Mouse (Mus musculus) liver, embryonic 11.5 days (tissue): ENCODE data around the gene Hpf1. TPM values are rescaled to one million over a fixed set of nuclear protein-coding genes. Genes with fewer than 3 reads are reported as not detected.
A peak's percentile ranks its signal among the peaks of the same experiment; 100 is the strongest.

ENCODE experiments used
- ATAC-seq: fragments of 200-750 bp; cut with Nextera tagmentation; replicated peaks from 2 replicates; pipeline ENCODE4 v1.8.0; 2017; ENCODE audit warnings: moderate number of reproducible peaks, mild to moderate bottlenecking, moderate TSS enrichment, moderate library complexity; ENCODE audit not compliant: low FRiP score
- DNase-seq: peaks from one replicate; pipeline ENCODE4 v3.0.0-alpha.2; 2017; ENCODE audit warnings: low spot score
- H3K27ac ChIP-seq: fragments of 300-500 bp; sonication (generic); 2 replicates; pipeline ENCODE4 v1.5.1; 2014; ENCODE audit warnings: mild to moderate bottlenecking, low read depth, low read length, control low read depth
- H3K27me3 ChIP-seq: fragments of 300-500 bp; sonication (generic); replicated peaks from 2 replicates; pipeline ENCODE4 v1.6.1; 2014; ENCODE audit warnings: low read length, mixed read lengths; ENCODE audit not compliant: control insufficient read depth, insufficient read depth
- H3K36me3 ChIP-seq: fragments of 300-500 bp; sonication (generic); 2 replicates; pipeline ENCODE4 v1.6.1; 2014; ENCODE audit warnings: mild to moderate bottlenecking, low read length, moderate library complexity, mixed read lengths; ENCODE audit not compliant: control insufficient read depth, insufficient read depth
- H3K4me1 ChIP-seq: fragments of 300-500 bp; sonication (generic); replicated peaks from 2 replicates; pipeline ENCODE4 v1.6.1; 2014; ENCODE audit warnings: low read length, mixed read lengths; ENCODE audit not compliant: control insufficient read depth, insufficient read depth
- H3K4me2 ChIP-seq: fragments of 300-500 bp; sonication (generic); 2 replicates; pipeline ENCODE4 v1.6.1; 2014; ENCODE audit warnings: mild to moderate bottlenecking, control low read depth, moderate library complexity
- H3K4me3 ChIP-seq: fragments of 300-500 bp; sonication (generic); 2 replicates; pipeline ENCODE4 v1.5.1; 2014; ENCODE audit warnings: low read depth, low read length, control low read depth
- H3K9ac ChIP-seq: fragments of 300-500 bp; sonication (generic); 2 replicates; pipeline ENCODE4 v1.6.1; 2014; ENCODE audit warnings: low read depth, low read length, control low read depth
- H3K9me3 ChIP-seq: fragments of 300-500 bp; sonication (generic); 2 replicates; pipeline ENCODE4 v1.6.1; 2016; ENCODE audit warnings: low read length, inconsistent platforms, mixed read lengths; ENCODE audit not compliant: control insufficient read depth
- WGBS: fragments of 180-500 bp; shearing (Covaris S2); extraction: QIAGEN DNeasy Blood & Tissue Kit; methylation state at CpG from one replicate; pipeline ENCODE4 v1.1.7; 2014; 5-methylcytosine and 5-hydroxymethylcytosine counted together
- polyA plus RNA-seq: library from polyadenylated mRNA; unstranded; fragments of >200 nt; fragmentation: Nextera tagmentation; extraction: Ambion mirVana; gene quantifications from 2 replicates; pipeline ENCODE4 v1.2.1, GENCODE M21; 2014

Hpf1 gene
- polyA plus RNA-seq: 133 and 145 TPM in 2 replicates

DNA sequence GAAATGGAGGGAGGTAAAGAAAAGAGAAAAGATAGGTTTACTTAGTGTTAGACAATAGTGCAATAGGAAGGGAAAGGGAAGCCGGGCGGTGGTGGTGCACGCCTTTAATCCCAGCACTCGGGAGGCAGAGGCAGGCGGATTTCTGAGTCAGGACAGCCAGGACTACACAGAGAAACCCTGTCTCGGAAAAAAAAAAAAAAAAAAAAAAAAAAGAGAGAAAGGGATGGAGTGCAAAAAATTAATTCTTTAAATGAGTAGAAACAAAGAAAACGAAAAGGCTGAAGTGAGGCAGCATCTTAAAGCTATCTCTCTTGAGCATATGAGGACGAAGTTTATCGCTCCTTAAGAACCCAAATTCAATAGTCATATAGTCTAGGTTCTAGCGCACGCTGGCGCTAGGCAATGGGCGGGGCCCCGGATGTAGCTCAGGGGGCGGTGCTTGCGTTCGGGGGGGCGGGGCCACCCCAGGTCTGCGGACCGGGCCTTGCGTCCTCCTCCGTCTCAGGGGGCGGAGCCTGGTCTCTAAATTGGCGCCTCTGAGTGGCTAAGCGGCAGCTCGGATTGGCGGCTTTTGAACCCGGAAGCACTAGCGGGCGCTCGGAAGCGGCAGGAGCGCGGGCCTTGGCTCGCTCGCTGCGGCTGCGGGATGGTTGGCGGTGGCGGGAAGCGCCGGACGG is at the start of gene Hpf1:
Gene Hpf1 (plus strand): TSS at position 576 of the 677 bp plus-strand sequence.
- DNase-seq (peak; percentile 90), ATAC-seq (peak; percentile 97)
- H3K9ac ChIP-seq: peak within 1 kb of the TSS; percentile 86
- no peaks in the 10 kb centered on the region for H3K27me3 ChIP-seq
- peak within 1 kb of the TSS; percentile 86 for H3K4me2 ChIP-seq
- H3K36me3 ChIP-seq: peaks cover 3% of the 10 kb centered on the region; the same call in 1 of the 2 replicates
- H3K4me3 ChIP-seq: peak within 1 kb of the TSS; percentile 81
- no peaks in the 10 kb centered on the region for H3K9me3 ChIP-seq
- peaks cover 12% of the 10 kb centered on the region for H3K4me1 ChIP-seq
- 3% methylated on average over 43 of the region's 43 CpGs for WGBS
- peak within 1 kb of the TSS; percentile 52 for H3K27ac ChIP-seq

DNA sequence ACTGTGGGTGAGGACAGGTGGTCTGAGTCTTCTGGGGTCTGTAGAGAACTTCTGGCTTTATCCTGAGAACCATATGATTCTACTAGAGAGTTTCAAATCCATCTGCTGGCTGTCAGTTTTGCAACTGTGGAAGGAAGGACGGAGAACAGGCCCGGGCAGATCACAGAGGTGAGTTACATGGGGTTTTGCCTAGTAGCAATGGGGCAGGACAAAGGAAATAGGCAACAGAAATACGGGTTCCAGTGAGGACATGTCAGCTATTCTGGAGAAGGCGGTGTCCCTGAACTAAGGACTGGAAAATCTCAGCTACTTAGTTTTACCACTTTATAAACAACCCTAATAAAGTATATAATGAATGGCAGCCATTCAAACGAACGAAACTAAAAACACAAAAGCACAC is 47.8 kb upstream of the Hpf1 start:
- H3K9ac ChIP-seq: no peak overlapping the region
- DNase-seq: no peak
- H3K36me3 ChIP-seq: no peaks in the 10 kb centered on the region
- H3K27me3 ChIP-seq: no peaks in the 10 kb centered on the region
- no peak overlapping the region for H3K4me3 ChIP-seq
- H3K9me3 ChIP-seq: no peaks in the 10 kb centered on the region
- ATAC-seq: no peak
- H3K4me2 ChIP-seq: no peak overlapping the region
- WGBS: 80% methylated on average over 6 of the region's 6 CpGs
- no peak overlapping the region for H3K27ac ChIP-seq
- no peaks in the 10 kb centered on the region for H3K4me1 ChIP-seq

DNA sequence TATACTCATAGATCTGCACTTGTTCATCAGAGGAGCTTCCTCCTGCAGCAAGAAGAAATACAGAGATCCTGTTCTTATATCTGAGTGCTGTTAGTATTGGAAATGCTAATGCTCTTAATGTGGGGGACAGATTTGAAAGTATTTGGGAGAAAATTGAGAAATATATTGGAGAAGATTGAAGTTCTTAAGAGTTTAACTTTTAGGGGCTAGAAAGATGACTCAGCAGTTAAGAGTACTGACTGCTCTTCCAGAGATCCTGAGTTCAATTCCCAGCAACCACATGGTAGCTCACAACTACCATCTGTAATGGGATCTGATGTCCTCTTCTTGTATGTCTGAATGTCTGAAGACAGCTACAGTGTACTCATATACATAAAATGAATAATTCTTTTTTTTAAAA is 32.7 kb upstream of the Hpf1 start:
- H3K27me3 ChIP-seq: no peaks in the 10 kb centered on the region
- DNase-seq: no peak
- H3K4me3 ChIP-seq: no peak overlapping the region
- no peak overlapping the region for H3K9ac ChIP-seq
- no peak for ATAC-seq
- H3K27ac ChIP-seq: no peak overlapping the region
- no peaks in the 10 kb centered on the region for H3K36me3 ChIP-seq
- H3K4me1 ChIP-seq: peaks cover 4% of the 10 kb centered on the region
- H3K4me2 ChIP-seq: no peak overlapping the region
- H3K9me3 ChIP-seq: no peaks in the 10 kb centered on the region

- no peaks in the 10 kb centered on the region for H3K27me3 ChIP-seq
- ATAC-seq (no peak), DNase-seq (no peak)
- H3K36me3 ChIP-seq: no peaks in the 10 kb centered on the region
- H3K9ac ChIP-seq: no peak overlapping the region
- H3K4me2 ChIP-seq: no peak overlapping the region
- H3K4me3 ChIP-seq: no peak overlapping the region
- peaks cover 4% of the 10 kb centered on the region for H3K4me1 ChIP-seq
- H3K9me3 ChIP-seq: no peaks in the 10 kb centered on the region
- H3K27ac ChIP-seq: no peak overlapping the region
Observed at GRCm38 (mm10) chr8:60858091-60858490, 32.1 kb upstream of the Hpf1 start.

- Histone ChIP-seq H3K9me3 (no peaks in the 10 kb centered on the region), H3K36me3 (no peaks in the 10 kb centered on the region), H3K9ac (no peak overlapping the region), H3K27me3 (no peaks in the 10 kb centered on the region), H3K4me1 (peaks cover 4% of the 10 kb centered on the region), H3K4me2 (no peak overlapping the region; the same call in 1 of the 2 replicates), H3K4me3 (no peak overlapping the region), H3K27ac (peak overlapping the region; percentile 1; the same call in 1 of the 2 replicates)
- ATAC-seq (peak; percentile 18), DNase-seq (no peak)
- WGBS: 58% methylated on average over 4 of the region's 4 CpGs
Observed at GRCm38 (mm10) chr8:60858911-60859476, 31.2 kb upstream of the Hpf1 start.

DNA sequence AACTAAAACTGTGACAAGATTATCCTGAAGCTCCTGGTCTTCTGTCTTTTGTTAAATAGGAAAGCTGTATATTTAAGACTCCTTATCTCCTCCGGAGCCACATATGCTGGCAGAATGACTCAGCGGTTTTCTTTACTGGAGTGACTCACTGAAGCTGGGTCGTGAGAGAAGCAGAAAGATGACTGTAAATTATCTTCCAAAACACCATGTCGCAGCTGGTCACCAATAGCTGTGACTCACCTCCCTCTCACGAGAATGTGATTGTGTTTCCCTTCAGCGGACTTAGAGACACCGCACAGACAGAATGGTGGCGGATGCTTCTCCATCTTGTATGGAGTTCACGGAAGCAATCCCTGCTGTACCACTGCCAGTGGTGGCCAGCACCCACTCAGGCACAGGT is 30.6 kb upstream of the Hpf1 start:
- no peak for DNase-seq
- 39% methylated on average over 9 of the region's 9 CpGs for WGBS
- peak; percentile 95 for ATAC-seq
- H3K27ac ChIP-seq: peak overlapping the region; percentile 85
- no peak overlapping the region for H3K9ac ChIP-seq
- H3K4me3 ChIP-seq: no peak overlapping the region
- peak overlapping the region; percentile 45 for H3K4me2 ChIP-seq
- peaks cover 4% of the 10 kb centered on the region for H3K4me1 ChIP-seq
- H3K9me3 ChIP-seq: no peaks in the 10 kb centered on the region
- H3K36me3 ChIP-seq: no peaks in the 10 kb centered on the region
- H3K27me3 ChIP-seq: no peaks in the 10 kb centered on the region

DNA sequence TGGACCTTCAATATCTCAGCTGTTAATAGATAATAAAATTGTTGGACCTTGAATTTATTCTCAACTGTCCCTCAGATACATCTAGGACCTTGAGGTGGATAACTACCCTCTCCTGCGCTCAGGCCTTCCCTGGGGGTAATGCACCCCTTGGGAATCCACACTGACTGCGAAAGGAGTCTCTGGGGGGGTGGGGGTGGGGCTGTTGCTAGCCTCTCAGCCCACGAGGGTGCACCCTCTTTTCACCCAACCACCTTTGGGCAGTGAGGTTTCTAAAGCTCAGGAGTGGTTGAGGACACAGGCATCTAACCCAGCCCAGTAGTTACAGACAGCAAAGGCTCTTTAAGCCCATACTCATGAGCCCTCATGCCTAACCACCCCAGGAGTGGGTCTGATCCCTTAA is 29.5 kb upstream of the Hpf1 start:
- H3K9ac ChIP-seq: no peak overlapping the region
- H3K27me3 ChIP-seq: no peaks in the 10 kb centered on the region
- no peaks in the 10 kb centered on the region for H3K36me3 ChIP-seq
- no peak overlapping the region for H3K27ac ChIP-seq
- H3K9me3 ChIP-seq: no peaks in the 10 kb centered on the region
- H3K4me1 ChIP-seq: peaks cover 4% of the 10 kb centered on the region
- H3K4me3 ChIP-seq: no peak overlapping the region
- no peak overlapping the region for H3K4me2 ChIP-seq
- 81% methylated on average over 3 of the region's 3 CpGs for WGBS
- no peak for DNase-seq
- no peak for ATAC-seq

DNA sequence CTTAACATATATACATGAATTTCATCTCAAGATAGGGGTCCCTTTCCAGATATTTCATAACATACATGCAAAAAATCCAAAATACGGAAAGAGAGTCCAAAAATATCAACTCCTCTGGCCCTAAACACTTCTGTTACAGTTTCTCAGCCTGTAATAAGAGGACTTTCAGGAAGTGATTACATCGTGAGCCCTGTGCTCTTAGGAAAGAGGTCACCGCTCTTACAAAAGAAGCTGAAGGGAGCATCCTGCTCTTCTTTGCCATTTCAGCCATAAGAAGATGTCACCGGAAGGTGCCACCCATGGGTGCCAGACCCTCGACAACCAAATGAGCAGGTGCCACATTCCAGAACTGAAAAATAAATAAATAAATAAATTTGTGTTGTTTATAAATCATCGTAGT is 28.4 kb upstream of the Hpf1 start:
- Histone ChIP-seq H3K9me3 (no peaks in the 10 kb centered on the region), H3K27ac (no peak overlapping the region), H3K4me3 (no peak overlapping the region), H3K36me3 (no peaks in the 10 kb centered on the region), H3K9ac (no peak overlapping the region), H3K4me1 (peaks cover 4% of the 10 kb centered on the region), H3K27me3 (no peaks in the 10 kb centered on the region), H3K4me2 (no peak overlapping the region)
- 83% methylated on average over 6 of the region's 6 CpGs for WGBS
- no peak for ATAC-seq
- no peak for DNase-seq

DNA sequence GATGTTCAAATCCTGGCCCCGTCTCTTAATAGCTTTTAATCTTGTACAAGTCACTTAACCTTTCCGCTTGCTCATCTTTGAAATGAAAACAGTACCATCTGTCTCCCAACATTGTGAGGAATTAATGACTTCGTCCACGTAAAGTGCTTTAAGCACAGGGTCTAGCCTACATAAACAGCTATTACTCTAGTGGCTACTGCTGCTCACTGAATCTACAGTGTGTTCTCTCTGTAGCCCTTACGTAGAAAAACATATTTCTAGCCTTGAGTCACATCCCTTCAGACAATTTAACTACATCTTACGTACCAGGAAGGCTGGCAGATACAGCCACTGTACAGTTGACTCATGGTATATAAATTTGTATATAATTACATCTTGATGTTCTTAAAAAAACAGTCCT is 25.3 kb upstream of the Hpf1 start:
- H3K9ac ChIP-seq: no peak overlapping the region
- H3K4me2 ChIP-seq: no peak overlapping the region
- no peak for DNase-seq
- no peaks in the 10 kb centered on the region for H3K27me3 ChIP-seq
- H3K4me1 ChIP-seq: peaks cover under 1% of the 10 kb centered on the region
- no peaks in the 10 kb centered on the region for H3K9me3 ChIP-seq
- ATAC-seq: no peak
- no peaks in the 10 kb centered on the region for H3K36me3 ChIP-seq
- 82% methylated on average over 6 of the region's 6 CpGs for WGBS
- H3K4me3 ChIP-seq: no peak overlapping the region
- H3K27ac ChIP-seq: no peak overlapping the region
